Mouse (Mus musculus): ENCODE measurements around the gene Ap2a2. TPM values are rescaled to one million over a fixed set of nuclear protein-coding genes. Genes with fewer than 3 reads are reported as not detected.
A peak's percentile ranks its signal among the peaks of the same experiment; 100 is the strongest.

Gene Ap2a2
- polyA plus RNA-seq, 1 experiment = 108 TPM

DNA sequence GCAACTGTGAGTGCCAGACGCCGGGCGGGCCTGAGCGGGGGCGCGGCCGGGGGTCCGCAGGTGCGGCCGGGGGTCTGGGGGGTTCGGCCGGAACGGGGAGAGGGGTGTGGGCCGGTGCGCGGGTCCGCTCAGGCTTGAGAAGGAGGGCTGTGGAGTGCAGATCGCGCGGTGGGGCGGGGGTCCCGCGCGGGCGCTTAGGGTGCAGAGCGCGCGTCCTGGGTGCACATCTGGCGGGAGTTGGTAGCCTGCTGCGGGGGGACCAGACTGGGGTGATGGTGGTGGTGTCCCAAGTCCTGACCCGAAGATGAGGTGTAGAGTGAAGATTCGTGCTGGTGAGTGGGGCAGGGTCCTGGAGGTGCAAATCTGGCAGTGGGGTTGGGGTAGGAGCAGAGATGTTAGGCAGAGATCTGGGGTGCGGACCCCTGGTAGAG, 463 bp downstream of the Ap2a2 start:
- Histone ChIP-seq H3K9ac (ENCODE audit: low read depth, poor library complexity, severe bottlenecking) (peak overlapping the region; percentile 91), H3K9me3 (replicated peaks; ENCODE audit: control insufficient read depth, insufficient read depth, low read length, poor library complexity, severe bottlenecking) (no peaks in the 10 kb centered on the region), H3K27ac (ENCODE audit: insufficient read depth, low read length) (no peak overlapping the region), H3K36me3 (ENCODE audit: control insufficient read depth, insufficient read depth, low read length, poor library complexity, severe bottlenecking) (no peaks in the 10 kb centered on the region), H3K27me3 (ENCODE audit: control insufficient read depth, insufficient read depth, low read length, poor library complexity, severe bottlenecking) (no peaks in the 10 kb centered on the region), H3K4me3 (ENCODE audit: low read depth, low read length) (peak overlapping the region; percentile 94), H3K4me1 (ENCODE audit: control insufficient read depth, insufficient read depth, low read length) (peaks cover 2% of the 10 kb centered on the region)
- TF ChIP-seq POLR2A (IDR thresholded peaks at IDR 0.05; ENCODE audit: insufficient read depth, low read length) = no peak
- no peak for TF ChIP-seq CTCF (IDR thresholded peaks at IDR 0.05; ENCODE audit: low read depth, low read length)
- TF ChIP-seq EP300 (IDR thresholded peaks at IDR 0.05; ENCODE audit: insufficient read depth, low read depth, low read length) = no peak

DNA sequence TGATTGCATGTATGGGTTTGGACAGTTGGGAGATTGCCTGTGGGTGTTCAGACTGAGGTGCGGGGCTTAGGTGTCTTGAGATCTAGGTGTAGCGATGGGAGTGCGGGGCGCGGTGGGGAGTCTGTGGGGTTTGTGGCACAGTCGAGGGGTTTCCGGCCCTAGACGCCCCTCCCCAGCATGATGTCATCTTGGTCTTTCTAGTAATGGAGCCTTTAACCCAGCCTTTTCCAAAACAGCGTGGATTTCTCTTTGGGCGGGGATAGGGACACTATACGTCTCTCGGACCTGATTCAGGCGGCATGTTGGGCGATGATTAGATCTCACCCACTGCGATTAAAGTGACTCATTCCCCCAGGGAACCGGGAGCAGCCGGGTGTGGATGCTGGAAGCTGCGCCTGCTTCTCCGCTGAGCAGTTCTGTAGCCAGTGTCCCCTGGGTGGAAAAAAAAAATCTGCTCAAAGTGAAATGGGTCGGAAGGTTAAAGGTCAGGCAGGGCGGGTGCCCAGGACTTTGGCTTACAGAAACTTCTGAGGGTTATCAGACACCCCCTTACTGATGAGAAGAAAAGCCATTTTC, 967 bp downstream of the Ap2a2 start:
- H3K4me1 ChIP-seq (ENCODE audit: control insufficient read depth, insufficient read depth, low read length) = peaks cover 2% of the 10 kb centered on the region
- no peak overlapping the region for H3K27ac ChIP-seq (ENCODE audit: insufficient read depth, low read length)
- peak overlapping the region; percentile 91 for H3K9ac ChIP-seq (ENCODE audit: low read depth, poor library complexity, severe bottlenecking)
- no peaks in the 10 kb centered on the region for H3K9me3 ChIP-seq (replicated peaks; ENCODE audit: control insufficient read depth, insufficient read depth, low read length, poor library complexity, severe bottlenecking)
- H3K36me3 ChIP-seq (ENCODE audit: control insufficient read depth, insufficient read depth, low read length, poor library complexity, severe bottlenecking) = no peaks in the 10 kb centered on the region
- TF ChIP-seq EP300 (IDR thresholded peaks at IDR 0.05; ENCODE audit: insufficient read depth, low read depth, low read length) = no peak
- TF ChIP-seq CTCF (IDR thresholded peaks at IDR 0.05; ENCODE audit: low read depth, low read length) = no peak
- TF ChIP-seq POLR2A (IDR thresholded peaks at IDR 0.05; ENCODE audit: insufficient read depth, low read length) = no peak
- H3K27me3 ChIP-seq (ENCODE audit: control insufficient read depth, insufficient read depth, low read length, poor library complexity, severe bottlenecking) = no peaks in the 10 kb centered on the region
- peak overlapping the region; percentile 94 for H3K4me3 ChIP-seq (ENCODE audit: low read depth, low read length)

DNA sequence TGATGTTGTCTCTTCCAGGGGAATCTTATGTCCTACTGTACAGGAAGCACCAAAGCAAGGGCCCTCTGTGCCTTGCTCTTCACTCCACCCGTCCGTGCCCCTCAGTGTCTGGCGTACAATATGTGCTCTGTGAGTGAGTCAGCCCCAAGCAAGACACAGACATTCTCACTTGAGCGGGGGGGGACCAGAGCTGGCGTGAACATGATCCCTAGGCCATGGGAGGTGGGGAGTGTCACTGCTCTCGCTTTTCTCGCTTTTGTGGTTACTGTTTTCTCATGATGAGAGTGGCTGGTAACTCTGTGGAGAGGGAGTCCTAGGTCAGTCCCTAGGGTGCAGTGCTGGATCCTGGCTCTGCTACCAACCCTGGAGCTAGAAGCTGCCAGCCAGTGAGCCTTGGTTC, 2.6 kb downstream of the Ap2a2 start:
- peaks cover 5% of the 10 kb centered on the region for H3K4me1 ChIP-seq (ENCODE audit: control insufficient read depth, insufficient read depth, low read length)
- no peaks in the 10 kb centered on the region for H3K36me3 ChIP-seq (ENCODE audit: control insufficient read depth, insufficient read depth, low read length, poor library complexity, severe bottlenecking)
- H3K9ac ChIP-seq (ENCODE audit: low read depth, poor library complexity, severe bottlenecking) = no peak overlapping the region

DNA sequence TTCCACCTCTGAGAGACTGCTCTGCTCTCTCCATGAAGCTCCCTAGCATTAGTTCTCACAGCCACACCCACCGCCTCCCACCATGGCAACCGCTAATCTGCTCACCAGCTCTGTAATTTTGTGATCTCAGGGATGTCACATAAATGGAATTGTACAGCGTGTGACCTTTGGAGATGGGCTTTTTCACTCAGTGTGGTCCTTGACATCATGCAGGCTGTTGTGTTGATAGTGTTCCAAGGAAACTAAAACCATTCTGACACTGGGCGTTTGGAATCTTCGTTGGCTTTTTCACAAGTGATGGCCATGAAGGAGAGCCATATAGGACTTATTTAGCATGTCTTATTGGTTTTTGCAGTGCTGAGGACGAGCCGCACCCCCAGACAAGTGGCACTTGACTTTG, 4.6 kb downstream of the Ap2a2 start:
- Histone ChIP-seq H3K36me3 (ENCODE audit: control insufficient read depth, insufficient read depth, low read length, poor library complexity, severe bottlenecking) (no peaks in the 10 kb centered on the region), H3K27me3 (ENCODE audit: control insufficient read depth, insufficient read depth, low read length, poor library complexity, severe bottlenecking) (no peaks in the 10 kb centered on the region), H3K27ac (ENCODE audit: insufficient read depth, low read length) (no peak overlapping the region), H3K9ac (ENCODE audit: low read depth, poor library complexity, severe bottlenecking) (no peak overlapping the region), H3K9me3 (replicated peaks; ENCODE audit: control insufficient read depth, insufficient read depth, low read length, poor library complexity, severe bottlenecking) (no peaks in the 10 kb centered on the region), H3K4me1 (ENCODE audit: control insufficient read depth, insufficient read depth, low read length) (peaks cover 5% of the 10 kb centered on the region), H3K4me3 (ENCODE audit: low read depth, low read length) (no peak overlapping the region)
- TF ChIP-seq EP300 (IDR thresholded peaks at IDR 0.05; ENCODE audit: insufficient read depth, low read depth, low read length) (no peak), CTCF (IDR thresholded peaks at IDR 0.05; ENCODE audit: low read depth, low read length) (no peak), POLR2A (IDR thresholded peaks at IDR 0.05; ENCODE audit: insufficient read depth, low read length) (no peak)

More for the DNA sequence above, 2.6 kb downstream of the Ap2a2 start:
- H3K9me3 ChIP-seq (replicated peaks; ENCODE audit: control insufficient read depth, insufficient read depth, low read length, poor library complexity, severe bottlenecking) = no peaks in the 10 kb centered on the region
- no peak overlapping the region for H3K4me3 ChIP-seq (ENCODE audit: low read depth, low read length)
- no peak overlapping the region for H3K27ac ChIP-seq (ENCODE audit: insufficient read depth, low read length)
- TF ChIP-seq CTCF (IDR thresholded peaks at IDR 0.05; ENCODE audit: low read depth, low read length) = no peak
- no peak for TF ChIP-seq POLR2A (IDR thresholded peaks at IDR 0.05; ENCODE audit: insufficient read depth, low read length)
- TF ChIP-seq EP300 (IDR thresholded peaks at IDR 0.05; ENCODE audit: insufficient read depth, low read depth, low read length) = no peak
- H3K27me3 ChIP-seq (ENCODE audit: control insufficient read depth, insufficient read depth, low read length, poor library complexity, severe bottlenecking) = no peaks in the 10 kb centered on the region

DNA sequence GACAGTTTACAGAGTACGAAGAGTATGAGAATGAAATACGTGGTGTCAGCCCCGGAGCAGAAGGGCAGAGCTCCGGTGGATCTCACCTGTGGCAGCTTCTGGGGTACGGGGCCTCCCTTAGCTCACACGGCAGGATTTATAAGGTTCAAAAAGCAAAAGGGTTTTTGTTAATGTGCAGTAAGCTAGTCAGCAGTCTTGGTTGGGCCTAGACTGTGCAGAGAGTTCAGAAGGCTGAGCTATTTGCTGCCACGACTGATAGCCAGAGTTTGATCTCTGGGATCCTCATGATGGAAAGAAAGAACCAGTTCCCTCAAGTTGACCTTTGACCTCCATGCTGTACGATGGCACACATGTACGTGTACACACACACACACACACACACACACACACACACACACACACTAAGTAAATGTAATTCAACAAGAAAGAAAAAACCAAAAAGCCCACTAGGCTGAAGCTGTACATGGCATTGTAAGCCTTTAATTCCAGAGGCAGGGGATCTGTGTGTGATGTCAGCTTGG, 7.4 kb downstream of the Ap2a2 start:
- TF ChIP-seq CTCF (IDR thresholded peaks at IDR 0.05; ENCODE audit: low read depth, low read length) (no peak), POLR2A (IDR thresholded peaks at IDR 0.05; ENCODE audit: insufficient read depth, low read length) (no peak), EP300 (IDR thresholded peaks at IDR 0.05; ENCODE audit: insufficient read depth, low read depth, low read length) (no peak)
- Histone ChIP-seq H3K4me1 (ENCODE audit: control insufficient read depth, insufficient read depth, low read length) (peaks cover 5% of the 10 kb centered on the region), H3K9ac (ENCODE audit: low read depth, poor library complexity, severe bottlenecking) (peak overlapping the region; percentile 34; the same call in 1 of the 2 replicates), H3K36me3 (ENCODE audit: control insufficient read depth, insufficient read depth, low read length, poor library complexity, severe bottlenecking) (no peaks in the 10 kb centered on the region), H3K27ac (ENCODE audit: insufficient read depth, low read length) (peak overlapping the region; percentile 94), H3K9me3 (replicated peaks; ENCODE audit: control insufficient read depth, insufficient read depth, low read length, poor library complexity, severe bottlenecking) (no peaks in the 10 kb centered on the region), H3K4me3 (ENCODE audit: low read depth, low read length) (no peak overlapping the region), H3K27me3 (ENCODE audit: control insufficient read depth, insufficient read depth, low read length, poor library complexity, severe bottlenecking) (no peaks in the 10 kb centered on the region)

DNA sequence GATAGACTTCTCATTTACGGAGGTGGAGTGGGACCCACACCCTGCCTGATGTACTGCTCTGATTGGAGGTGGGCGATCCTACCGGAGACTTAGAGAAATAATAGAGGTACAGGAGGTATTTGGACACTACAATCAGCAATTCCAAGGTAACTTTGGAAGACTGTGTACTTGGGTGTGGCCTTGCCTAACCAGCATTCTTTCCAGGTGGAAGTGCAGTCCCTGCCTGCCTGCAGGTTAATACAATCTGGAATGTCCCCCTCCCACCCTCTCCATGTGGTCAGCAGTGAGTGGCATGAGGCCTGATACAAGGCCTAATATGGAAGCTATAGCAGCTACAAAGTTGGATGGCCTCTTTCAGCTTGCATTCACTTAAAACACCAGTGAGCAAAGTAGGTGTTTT, 7.9 kb downstream of the Ap2a2 start:
- Histone ChIP-seq H3K9me3 (replicated peaks; ENCODE audit: control insufficient read depth, insufficient read depth, low read length, poor library complexity, severe bottlenecking) (no peaks in the 10 kb centered on the region), H3K27ac (ENCODE audit: insufficient read depth, low read length) (peak overlapping the region; percentile 94), H3K9ac (ENCODE audit: low read depth, poor library complexity, severe bottlenecking) (peak overlapping the region; percentile 34; the same call in 1 of the 2 replicates), H3K4me1 (ENCODE audit: control insufficient read depth, insufficient read depth, low read length) (peaks cover 5% of the 10 kb centered on the region), H3K36me3 (ENCODE audit: control insufficient read depth, insufficient read depth, low read length, poor library complexity, severe bottlenecking) (no peaks in the 10 kb centered on the region), H3K27me3 (ENCODE audit: control insufficient read depth, insufficient read depth, low read length, poor library complexity, severe bottlenecking) (no peaks in the 10 kb centered on the region), H3K4me3 (ENCODE audit: low read depth, low read length) (no peak overlapping the region)
- peak; percentile 81 for TF ChIP-seq EP300 (IDR thresholded peaks at IDR 0.05; ENCODE audit: insufficient read depth, low read depth, low read length)
- TF ChIP-seq POLR2A (IDR thresholded peaks at IDR 0.05; ENCODE audit: insufficient read depth, low read length) = no peak

All from ES-Bruce4 (cell line).